Mouse (Mus musculus) liver, postnatal 0 days (tissue): ENCODE measurements around the gene Twist2. TPM values are rescaled to one million over a fixed set of nuclear protein-coding genes. Genes with fewer than 3 reads are reported as not detected.

Source experiments
- ATAC-seq: fragments of 200-750 bp; cut with Nextera tagmentation; 2 replicates; pipeline ENCODE4 v1.8.0; 2017; ENCODE audit warnings: mild to moderate bottlenecking, moderate library complexity
- DNase-seq: peaks from one replicate; pipeline ENCODE4 v3.0.0-alpha.2; 2016
- H3K27ac ChIP-seq: fragments of 300-500 bp; sonication (generic); 2 replicates; pipeline ENCODE4 v1.5.1; 2014; ENCODE audit warnings: antibody characterized with exemption, moderate library complexity, mild to moderate bottlenecking, low read depth
- H3K27me3 ChIP-seq: fragments of 300-500 bp; sonication (generic); 2 replicates; pipeline ENCODE4 v1.6.1; 2014; ENCODE audit warnings: low read length, control low read depth, mixed read lengths; ENCODE audit not compliant: insufficient read depth
- H3K36me3 ChIP-seq: fragments of 300-500 bp; sonication (generic); replicated peaks from 2 replicates; pipeline ENCODE4 v1.6.1; 2014; ENCODE audit warnings: mild to moderate bottlenecking, control low read depth, low read length, moderate library complexity, mixed read lengths; ENCODE audit not compliant: insufficient read depth
- H3K4me1 ChIP-seq: fragments of 300-500 bp; sonication (generic); 2 replicates; pipeline ENCODE4 v1.6.1; 2014; ENCODE audit warnings: antibody characterized with exemption, mild to moderate bottlenecking, control low read depth; ENCODE audit not compliant: insufficient read depth
- H3K4me2 ChIP-seq: fragments of 300-500 bp; sonication (generic); 2 replicates; pipeline ENCODE4 v1.6.1; 2014; ENCODE audit warnings: low read depth, mild to moderate bottlenecking, low read length, moderate library complexity, mixed read lengths
- H3K4me3 ChIP-seq: fragments of 300-500 bp; sonication (generic); 2 replicates; pipeline ENCODE4 v1.5.1; 2014; ENCODE audit warnings: low read depth, low read length
- H3K9ac ChIP-seq: fragments of 300-500 bp; sonication (generic); replicated peaks from 2 replicates; pipeline ENCODE4 v1.6.1; 2014; ENCODE audit warnings: mild to moderate bottlenecking, moderate library complexity
- H3K9me3 ChIP-seq: fragments of 300-500 bp; sonication (generic); 2 replicates; pipeline ENCODE4 v1.6.1; 2016; ENCODE audit warnings: mild to moderate bottlenecking, control low read depth, low read length, mixed read lengths
- CTCF ChIP-seq: sonication (generic); IDR thresholded peaks from 2 replicates; pipeline ENCODE4 v1.5.1; 2016; ENCODE audit warnings: antibody characterized with exemption, low read depth
- EP300 ChIP-seq: IDR thresholded peaks from 2 replicates; pipeline ENCODE4 v1.6.1; 2016; ENCODE audit warnings: antibody characterized with exemption, low read depth, mild to moderate bottlenecking
- WGBS: fragments of 180-500 bp; shearing (Covaris S2); extraction: QIAGEN DNeasy Blood & Tissue Kit; methylation state at CpG from one replicate; pipeline ENCODE4 v1.1.7; 2014; ENCODE audit not compliant: insufficient replicate concordance; 5-methylcytosine and 5-hydroxymethylcytosine counted together
- polyA plus RNA-seq: library from polyadenylated mRNA; unstranded; fragments of >200 nt; fragmentation: Nextera tagmentation; extraction: Ambion mirVana; gene quantifications from 2 replicates; pipeline ENCODE4 v1.2.1, GENCODE M21; 2015

Gene Twist2
- polyA plus RNA-seq, 1 experiment from 2014 or later: 0.11 TPM

- Histone ChIP-seq H3K4me1 (no peaks in the 10 kb centered on the region), H3K27ac (no peak overlapping the region), H3K9me3 (no peaks in the 10 kb centered on the region), H3K9ac (no peak overlapping the region), H3K36me3 (no peaks in the 10 kb centered on the region), H3K4me3 (no peak overlapping the region), H3K4me2 (no peak overlapping the region), H3K27me3 (peaks cover 40% of the 10 kb centered on the region)
- ATAC-seq (no peak), DNase-seq (no peak)
- WGBS: 59% methylated on average over 6 of the region's 6 CpGs
- TF ChIP-seq EP300: no peak
- TF ChIP-seq CTCF: no peak
Observed at GRCm38 (mm10) chr1:91803416-91803815, 2.2 kb downstream of the Twist2 start.

- WGBS: 63% methylated on average over 3 of the region's 3 CpGs
- Histone ChIP-seq H3K27ac (no peak overlapping the region), H3K4me2 (no peak overlapping the region), H3K4me1 (no peaks in the 10 kb centered on the region), H3K9ac (no peak overlapping the region), H3K4me3 (no peak overlapping the region), H3K9me3 (no peaks in the 10 kb centered on the region), H3K36me3 (no peaks in the 10 kb centered on the region), H3K27me3 (no peaks in the 10 kb centered on the region)
- ATAC-seq (no peak), DNase-seq (no peak)
- TF ChIP-seq CTCF (no peak), EP300 (no peak)
Observed at GRCm38 (mm10) chr1:91816067-91816466, 14.8 kb downstream of the Twist2 start.

GRCm38 (mm10) chr1:91816571-91816970, 15.3 kb downstream of the Twist2 start:
- Histone ChIP-seq H3K27me3 (no peaks in the 10 kb centered on the region), H3K27ac (no peak overlapping the region), H3K36me3 (no peaks in the 10 kb centered on the region), H3K4me2 (no peak overlapping the region), H3K4me1 (no peaks in the 10 kb centered on the region), H3K4me3 (no peak overlapping the region), H3K9me3 (no peaks in the 10 kb centered on the region), H3K9ac (no peak overlapping the region)
- no peak for ATAC-seq
- no peak for DNase-seq
- WGBS: 38% methylated on average over 6 of the region's 6 CpGs
- TF ChIP-seq CTCF: no peak
- no peak for TF ChIP-seq EP300

GRCm38 (mm10) chr1:91819237-91819636, 18.0 kb downstream of the Twist2 start:
- no peaks in the 10 kb centered on the region for H3K27me3 ChIP-seq
- H3K4me3 ChIP-seq: no peak overlapping the region
- H3K27ac ChIP-seq: no peak overlapping the region
- H3K4me2 ChIP-seq: no peak overlapping the region
- no peaks in the 10 kb centered on the region for H3K36me3 ChIP-seq
- DNase-seq: peak; percentile 28
- no peak overlapping the region for H3K9ac ChIP-seq
- peaks cover 4% of the 10 kb centered on the region; the same call in 1 of the 2 replicates for H3K4me1 ChIP-seq
- H3K9me3 ChIP-seq: no peaks in the 10 kb centered on the region
- TF ChIP-seq EP300 (no peak), CTCF (peak; percentile 50)
- WGBS: 49% methylated on average over 9 of the region's 9 CpGs
- ATAC-seq: no peak

GRCm38 (mm10) chr1:91820531-91820930, 19.3 kb downstream of the Twist2 start:
- no peaks in the 10 kb centered on the region for H3K36me3 ChIP-seq
- no peak overlapping the region for H3K9ac ChIP-seq
- no peak overlapping the region for H3K4me3 ChIP-seq
- 80% methylated on average over 10 of the region's 10 CpGs for whole genome bisulfite sequencing
- H3K27me3 ChIP-seq: no peaks in the 10 kb centered on the region
- H3K9me3 ChIP-seq: no peaks in the 10 kb centered on the region
- DNase-seq (no peak), ATAC-seq (no peak)
- no peak for TF ChIP-seq CTCF
- H3K4me2 ChIP-seq: no peak overlapping the region
- no peak overlapping the region for H3K27ac ChIP-seq
- H3K4me1 ChIP-seq: peaks cover 4% of the 10 kb centered on the region; the same call in 1 of the 2 replicates

GRCm38 (mm10) chr1:91822316-91822824, 21.1 kb downstream of the Twist2 start:
- DNase-seq (no peak), ATAC-seq (peak; percentile 81)
- peaks cover 4% of the 10 kb centered on the region; the same call in 1 of the 2 replicates for H3K4me1 ChIP-seq
- H3K36me3 ChIP-seq: no peaks in the 10 kb centered on the region
- no peak overlapping the region for H3K9ac ChIP-seq
- H3K4me2 ChIP-seq: no peak overlapping the region
- peak; percentile 44 for TF ChIP-seq CTCF
- no peak for TF ChIP-seq EP300
- H3K27me3 ChIP-seq: no peaks in the 10 kb centered on the region
- no peaks in the 10 kb centered on the region for H3K9me3 ChIP-seq
- H3K27ac ChIP-seq: no peak overlapping the region
- H3K4me3 ChIP-seq: no peak overlapping the region
- 61% methylated on average over 4 of the region's 4 CpGs for WGBS

GRCm38 (mm10) chr1:91823530-91823929, 22.3 kb downstream of the Twist2 start:
- Histone ChIP-seq H3K27me3 (no peaks in the 10 kb centered on the region), H3K4me2 (no peak overlapping the region), H3K4me1 (peaks cover 4% of the 10 kb centered on the region; the same call in 1 of the 2 replicates), H3K9ac (no peak overlapping the region), H3K36me3 (no peaks in the 10 kb centered on the region), H3K4me3 (no peak overlapping the region), H3K9me3 (no peaks in the 10 kb centered on the region), H3K27ac (peak overlapping the region; percentile 48; the same call in 1 of the 2 replicates)
- peak; percentile 29 for DNase-seq
- WGBS: 17% methylated on average over 3 of the region's 3 CpGs
- peak; percentile 87 for ATAC-seq
- TF ChIP-seq CTCF (no peak), EP300 (0 out of 2 replicates have a peak, but pooled peaks have one; percentile 33)
